Comparison of ENCODE assay signal across 10 mouse cellular contexts in genomic region chr1:40544650-40545049, GRCm38 (mm10). TPM values are rescaled to one million over a fixed set of nuclear protein-coding genes. Genes with fewer than 3 reads are reported as not detected.
DNase-seq lines count a peak whose midpoint lies in the region; ATAC-seq and TF ChIP-seq lines count a peak whose summit lies in the region.
"Had no signal": no experiment of that assay in that cellular context is flagged by ENCODE, and none has a peak within 500 bp of the region (broad histone marks: within the 10 kb centered on the region; RNA-seq: fewer than 3 reads in every experiment).

No protein-coding gene starts in this region.

- TF ChIP-seq CTCF in liver, adult 2 months (IDR thresholded peaks at IDR 0.05; ENCODE audit: low read depth, low read length): peak; percentile 57
- TF ChIP-seq CTCF in Patski (IDR thresholded peaks at IDR 0.05): peak; percentile 47

- no peaks in the 10 kb centered on the region for H3K9me3 ChIP-seq in liver, embryonic 12.5 days (replicated peaks)

- POLR2A ChIA-PET in Patski (lab: Charles Lee): no interaction called here

- H3K27ac ChIP-seq in liver, adult 2 months (replicated peaks; ENCODE audit: insufficient read depth, low read depth, low read length): no peak overlapping the region
- no peak overlapping the region for H3K27ac ChIP-seq in liver, embryonic 12.5 days

- CTCF ChIA-PET in Patski (lab: Charles Lee): interaction anchor here (0.8 to 2.2 kb wide), 3 partner anchors 163 to 164 kb away, joined by 4 to 8 read pairs (median 8); no protein-coding TSS in a partner anchor

- 0% methylated on average over 2 of the region's 2 CpGs for WGBS in liver, adult 2 months
- 0% methylated on average over 2 of the region's 2 CpGs for WGBS in liver, embryonic 12.5 days (ENCODE audit: insufficient replicate concordance)

- TF ChIP-seq POLR2A in liver, adult 2 months (IDR thresholded peaks at IDR 0.05; ENCODE audit: extremely low read depth, insufficient read depth, low read length): no peak

- no peak overlapping the region for H3K9ac ChIP-seq in liver, adult 2 months (ENCODE audit: low read depth, low read length)
- H3K9ac ChIP-seq in liver, embryonic 12.5 days: no peak overlapping the region

- no peak for ATAC-seq in liver, embryonic 12.5 days
- ATAC-seq in Patski: no peak

- H3K4me1 ChIP-seq in liver, adult 2 months (ENCODE audit: control insufficient read depth, insufficient read depth, low read length): no peaks in the 10 kb centered on the region
- H3K4me1 ChIP-seq in liver, embryonic 12.5 days: peaks cover 5% of the 10 kb centered on the region; the same call in 1 of the 2 replicates

- H3K79me2 ChIP-seq in liver, adult 2 months (ENCODE audit: control insufficient read depth, insufficient read depth, low read length): no peaks in the 10 kb centered on the region

- no peaks in the 10 kb centered on the region for H3K27me3 ChIP-seq in liver, adult 2 months (ENCODE audit: control insufficient read depth, insufficient read depth, low read length)
- no peaks in the 10 kb centered on the region for H3K27me3 ChIP-seq in liver, embryonic 12.5 days (replicated peaks)
- no peaks in the 10 kb centered on the region for H3K27me3 ChIP-seq in Patski

- H3K4me2 ChIP-seq in liver, embryonic 12.5 days: no peak overlapping the region

- peak; percentile 43 for DNase-seq in liver, adult 2 months (ENCODE audit: extremely low read depth, low read depth, low spot score)
- DNase-seq in Patski (ENCODE audit: low read depth, low spot score): no peak
- DNase-seq in cerebellum, postnatal 36 days: peak; percentile 13 to 52
- DNase-seq in heart, postnatal 10 days: peak; percentile 57 to 81
- DNase-seq in left cerebral cortex, adult 9 months (ENCODE audit: low spot score in 2 of 2): peak; percentile 6 to 62
- peak; percentile 88 for DNase-seq in naive thymus-derived CD4-positive, alpha-beta T cell, adult 2 months (ENCODE audit: low read depth)
- peak; percentile 79 for DNase-seq in thymus, postnatal 4 days

- in situ Hi-C loops in Patski (cut with MboI; ENCODE audit: low pct_unique_long_range_greater_than_20kb): loop anchor here (5.0 to 10.0 kb wide), 2 partner anchors 162 to 530 kb away; no protein-coding TSS in a partner anchor

- intact Hi-C loops in heart, postnatal 10 days (cut with DNase I): loop anchor here (1.0 to 10.0 kb wide), 4 partner anchors 164 to 930 kb away; no protein-coding TSS in a partner anchor

- no peak overlapping the region for H3K4me3 ChIP-seq in liver, adult 2 months (ENCODE audit: insufficient read depth, low read depth, low read length)
- H3K4me3 ChIP-seq in liver, embryonic 12.5 days: no peak overlapping the region
- H3K4me3 ChIP-seq: myocyte had no signal

- H3K36me3 ChIP-seq in liver, adult 2 months (ENCODE audit: control insufficient read depth, insufficient read depth, low read length): no peaks in the 10 kb centered on the region
- no peaks in the 10 kb centered on the region for H3K36me3 ChIP-seq in liver, embryonic 12.5 days

RNA-seq across cellular contexts. Expression of gene Il18rap, which starts 29.5 kb away (rescaled TPM):
- total RNA-seq in liver, adult 2 months (2014; rRNA removed): 0.09 and 0.13 TPM in 2 replicates
- polyA plus RNA-seq in liver, adult 2 months (2012; rRNA removed): 0.02 and 0.05 TPM in 2 replicates
- 0.67 and 0.79 TPM in 2 replicates for polyA plus RNA-seq in liver, embryonic 12.5 days (2016; fragmentation: Nextera tagmentation; extraction: Ambion mirVana)
- 0.37 TPM for polyA plus RNA-seq in Patski (2021)
- total RNA-seq in heart, postnatal 10 days (2021): under 1 TPM; 0.10 to 0.17 TPM
- total RNA-seq: gastrocnemius, adult 8-10 months had no signal

RNA-seq across cellular contexts. Expression of gene Slc9a4, which starts 35.2 kb away (rescaled TPM):
- total RNA-seq in liver, adult 2 months (2014; rRNA removed): 0.18 TPM in 1 of 2 replicates, not detected in the other
- polyA plus RNA-seq in liver, adult 2 months (2012; rRNA removed): not detected in 2 replicates
- not detected in 2 replicates for polyA plus RNA-seq in liver, embryonic 12.5 days (2016; fragmentation: Nextera tagmentation; extraction: Ambion mirVana)
- not detected for polyA plus RNA-seq in Patski (2021)
- total RNA-seq in heart, postnatal 10 days (2021): not detected
